Mouse (Mus musculus): ENCODE results near the gene Ggt6. TPM values are rescaled to one million over a fixed set of nuclear protein-coding genes. Genes with fewer than 3 reads are reported as not detected.

Gene Ggt6
- polyA plus RNA-seq, 2 experiments from 2014 or later, result not detected

GRCm38 (mm10) chr11:72476074-72476625 is 40.8 kb downstream of the Ggt6 start:
- no peak for ATAC-seq

- ATAC-seq, result no peak
Measured at GRCm38 (mm10) chr11:72477182-72477581, 41.9 kb downstream of the Ggt6 start.

GRCm38 (mm10) chr11:72477653-72478052 is 42.3 kb downstream of the Ggt6 start:
- ATAC-seq, result no peak

- no peak for ATAC-seq
Measured at GRCm38 (mm10) chr11:72478228-72478627, 42.9 kb downstream of the Ggt6 start.

GRCm38 (mm10) chr11:72479499-72479898 is 44.2 kb downstream of the Ggt6 start:
- ATAC-seq, result no peak

- ATAC-seq, result no peak
Measured at GRCm38 (mm10) chr11:72481313-72481712, 46.0 kb downstream of the Ggt6 start.

GRCm38 (mm10) chr11:72481952-72482351 is 46.6 kb downstream of the Ggt6 start:
- ATAC-seq, result no peak

GRCm38 (mm10) chr11:72484549-72484948 is 49.2 kb downstream of the Ggt6 start:
- no peak for ATAC-seq

GRCm38 (mm10) chr11:72485157-72485556 is 49.8 kb downstream of the Ggt6 start:
- no peak for ATAC-seq

GRCm38 (mm10) chr11:72485960-72486359 is 50.6 kb downstream of the Ggt6 start:
- ATAC-seq, result no peak

GRCm38 (mm10) chr11:72487171-72487570 is 51.8 kb downstream of the Ggt6 start:
- ATAC-seq, result no peak

GRCm38 (mm10) chr11:72487739-72488138 is 52.4 kb downstream of the Ggt6 start:
- ATAC-seq, result no peak

Other genes starting within 250 kb of the Ggt6 start
- gene Gm43951, start 228.7 kb upstream of the Ggt6 start, polyA plus RNA-seq (2017; shearing (Covaris generic)), result not detected
- gene 4933427D14Rik, start 228.1 kb upstream of the Ggt6 start, polyA plus RNA-seq (2017; shearing (Covaris generic)), result 10 to 100 TPM; 19.2 to 24.4 TPM
- 10 to 100 TPM; 86.0 to 99.9 TPM for gene Txndc17, start 228.0 kb upstream of the Ggt6 start, polyA plus RNA-seq (2017; shearing (Covaris generic))
- 10 to 100 TPM; 17.9 to 19.9 TPM for gene Med31, start 219.9 kb upstream of the Ggt6 start, polyA plus RNA-seq (2017; shearing (Covaris generic))
- not detected for gene Slc13a5, start 168.3 kb upstream of the Ggt6 start, polyA plus RNA-seq (2017; shearing (Covaris generic))
- 100 to 1,000 TPM in 1 of 2 experiments, 10 to 100 TPM in 1; 97.3 to 116 TPM for gene Xaf1, start 133.9 kb upstream of the Ggt6 start, polyA plus RNA-seq (2017; shearing (Covaris generic))
- gene Fbxo39, start 121.1 kb upstream of the Ggt6 start, polyA plus RNA-seq (2017; shearing (Covaris generic)), result under 1 TPM in 1 of 2 experiments, not detected in 1; 0.96 TPM
- not detected for gene Tekt1, start 73.1 kb upstream of the Ggt6 start, polyA plus RNA-seq (2017; shearing (Covaris generic))
- under 1 TPM in 1 of 2 experiments, not detected in 1; 0.23 TPM for gene Smtnl2, start 23.8 kb upstream of the Ggt6 start, polyA plus RNA-seq (2017; shearing (Covaris generic))
- 100 to 1,000 TPM in 1 of 2 experiments, 10 to 100 TPM in 1; 73.7 to 102 TPM for gene Mybbp1a, start 5.8 kb downstream of the Ggt6 start, polyA plus RNA-seq (2017; shearing (Covaris generic))
- not detected for gene Spns2, start 54.4 kb downstream of the Ggt6 start, polyA plus RNA-seq (2017; shearing (Covaris generic))
- 1 to 10 TPM in 1 of 2 experiments, under 1 TPM in 1; 0.86 to 1.6 TPM for gene Spns3, start 115.0 kb downstream of the Ggt6 start, polyA plus RNA-seq (2017; shearing (Covaris generic))
- 10 to 100 TPM; 39.8 to 44.8 TPM for gene Ube2g1, start 171.8 kb downstream of the Ggt6 start, polyA plus RNA-seq (2017; shearing (Covaris generic))

All from CD4-positive, CD25-positive, alpha-beta regulatory T cell, adult 4 months (primary cell).